Mouse (Mus musculus) E14TG2a.4 (cell line): ENCODE data around the gene Scyl1.

Source experiments
- H3K27me3 ChIP-seq: 2 replicates; pipeline ENCODE4 v1.6.1; 2014; ENCODE audit warnings: low read length, control low read depth; ENCODE audit not compliant: insufficient read depth
- H3K36me3 ChIP-seq: 2 replicates; pipeline ENCODE4 v1.6.1; 2014; ENCODE audit warnings: low read length, control low read depth; ENCODE audit not compliant: insufficient read depth
- H3K4me1 ChIP-seq: replicated peaks from 2 replicates; pipeline ENCODE4 v1.6.1; 2014; ENCODE audit warnings: low read depth, low read length, control low read depth
- H3K4me3 ChIP-seq: replicated peaks from 2 replicates; pipeline ENCODE4 v1.5.1; 2014; ENCODE audit warnings: mild to moderate bottlenecking, low read length
- H3K9me3 ChIP-seq: 2 replicates; pipeline ENCODE4 v1.6.1; 2014; ENCODE audit warnings: low read length, control low read depth
- CTCF ChIP-seq: conservative IDR thresholded peaks from 2 replicates; pipeline ENCODE4 v1.5.1; 2014; ENCODE audit warnings: low read length
- NANOG ChIP-seq: IDR thresholded peaks from 2 replicates; pipeline ENCODE4 v1.6.1; 2014; ENCODE audit warnings: borderline replicate concordance, low read length, mixed read lengths
- POU5F1 ChIP-seq: IDR thresholded peaks from 2 replicates; pipeline ENCODE4 v1.6.1; 2014; ENCODE audit warnings: low read length, borderline replicate concordance

The Scyl1 gene

DNA sequence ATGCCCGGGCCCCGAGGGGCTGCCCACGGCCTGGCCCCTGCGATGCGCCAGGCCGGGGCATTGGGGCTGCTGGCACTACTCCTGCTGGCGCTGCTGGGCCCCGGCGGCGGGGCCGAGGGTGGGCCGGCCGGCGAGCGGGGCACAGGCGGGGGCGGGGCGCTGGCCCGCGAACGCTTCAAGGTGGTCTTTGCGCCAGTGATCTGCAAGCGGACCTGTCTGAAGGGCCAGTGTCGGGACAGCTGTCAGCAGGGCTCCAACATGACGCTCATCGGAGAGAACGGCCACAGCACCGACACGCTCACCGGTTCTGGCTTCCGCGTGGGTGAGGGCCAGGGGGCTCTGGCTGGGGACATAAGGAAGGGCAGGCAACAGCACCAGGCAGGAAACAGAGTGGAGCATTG is 29.0 kb downstream of the Scyl1 start:
- peaks cover 52% of the 10 kb centered on the region for H3K4me1 ChIP-seq
- H3K27me3 ChIP-seq = peaks cover 78% of the 10 kb centered on the region
- peak overlapping the region; percentile 78 for H3K4me3 ChIP-seq
- TF ChIP-seq CTCF (no peak), NANOG (no peak), POU5F1 (no peak)
- no peaks in the 10 kb centered on the region for H3K36me3 ChIP-seq
- H3K9me3 ChIP-seq = no peaks in the 10 kb centered on the region

DNA sequence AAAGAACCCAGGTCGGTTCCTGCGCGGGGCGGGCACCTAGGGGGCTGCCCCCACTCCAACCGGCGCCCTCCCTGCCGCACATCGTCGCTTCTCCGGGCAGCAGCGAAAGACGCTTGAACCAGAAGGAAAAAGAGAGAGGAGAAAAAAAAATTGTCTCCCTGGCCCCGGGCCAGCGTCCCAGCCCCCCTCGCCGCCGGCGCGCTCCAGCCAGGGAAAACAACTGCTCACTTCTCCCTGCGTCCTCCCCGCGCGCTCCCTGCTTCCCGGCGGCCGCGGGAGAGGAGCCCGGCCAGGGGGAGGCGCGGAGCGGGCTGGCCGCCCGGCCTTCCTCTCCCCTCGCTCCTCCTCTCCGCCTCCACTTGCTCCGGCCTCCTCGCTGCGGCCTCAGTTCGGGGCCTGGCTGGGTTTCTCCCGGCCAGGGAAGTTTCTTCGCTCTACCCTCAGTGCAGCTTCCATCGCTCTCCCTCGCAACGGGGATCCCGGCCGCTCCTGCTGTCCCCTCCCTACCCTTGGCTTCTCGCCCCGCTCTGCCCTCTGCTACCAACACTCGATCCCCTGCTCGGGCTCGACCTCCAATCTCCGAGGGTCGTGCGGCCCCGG is 29.5 kb downstream of the Scyl1 start:
- H3K4me1 ChIP-seq = peaks cover 47% of the 10 kb centered on the region
- H3K9me3 ChIP-seq = no peaks in the 10 kb centered on the region
- H3K36me3 ChIP-seq = no peaks in the 10 kb centered on the region
- TF ChIP-seq NANOG = no peak
- no peak for TF ChIP-seq CTCF
- TF ChIP-seq POU5F1 = no peak
- peak overlapping the region; percentile 78 for H3K4me3 ChIP-seq
- H3K27me3 ChIP-seq = peaks cover 75% of the 10 kb centered on the region

DNA sequence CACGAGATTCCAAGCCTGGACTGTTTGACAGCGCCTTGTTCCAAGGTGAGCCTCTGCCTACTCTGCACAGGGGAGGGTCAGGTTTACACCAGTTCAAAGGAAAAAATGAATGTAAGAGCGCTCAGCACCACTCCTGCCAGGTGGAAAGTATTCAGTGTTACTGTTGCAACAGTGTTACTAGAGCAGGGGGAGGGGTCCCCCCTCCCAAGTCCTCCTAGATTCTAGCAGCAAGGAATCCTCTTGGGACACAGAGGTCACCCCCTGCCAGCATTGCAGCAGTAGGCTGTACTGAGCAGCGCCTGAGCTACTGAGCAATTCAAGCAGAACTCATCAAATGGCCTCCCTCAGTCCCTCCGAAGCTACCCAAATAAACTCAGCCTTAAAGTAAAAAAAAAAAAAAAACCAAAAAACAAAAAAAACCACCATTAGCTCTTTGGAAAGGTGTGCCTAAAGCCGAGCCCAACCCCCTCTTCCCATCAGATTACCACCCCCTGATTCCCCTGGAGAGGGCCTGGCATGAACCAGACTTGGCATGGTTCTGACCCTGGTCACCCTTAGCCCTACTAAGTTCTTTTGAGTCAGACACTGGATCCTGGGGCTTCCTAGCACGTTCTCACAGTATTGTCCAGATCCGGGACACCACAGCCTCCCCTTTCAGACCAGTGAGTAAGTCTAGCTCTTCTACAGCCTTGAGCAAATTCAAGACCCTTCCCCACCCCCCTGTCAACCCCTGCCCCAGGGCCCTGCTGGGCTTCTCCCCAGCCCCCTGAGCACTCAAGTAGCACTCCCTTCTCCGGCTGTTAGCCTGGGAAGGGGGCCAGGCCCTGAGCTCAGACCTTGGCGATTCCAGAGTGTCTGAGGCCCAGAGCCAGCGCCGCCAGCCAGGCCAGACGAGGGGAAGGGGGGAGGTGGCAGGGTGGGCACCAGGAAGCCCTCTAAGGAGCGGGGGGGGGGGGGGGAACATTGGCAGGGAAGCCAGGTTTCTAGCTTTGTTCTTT is 30.6 kb downstream of the Scyl1 start, which contains the start of gene Ltbp3:
Ltbp3 (plus strand) TSS at position 585 of the 998 bp plus-strand sequence.
- no peak for TF ChIP-seq CTCF

DNA sequence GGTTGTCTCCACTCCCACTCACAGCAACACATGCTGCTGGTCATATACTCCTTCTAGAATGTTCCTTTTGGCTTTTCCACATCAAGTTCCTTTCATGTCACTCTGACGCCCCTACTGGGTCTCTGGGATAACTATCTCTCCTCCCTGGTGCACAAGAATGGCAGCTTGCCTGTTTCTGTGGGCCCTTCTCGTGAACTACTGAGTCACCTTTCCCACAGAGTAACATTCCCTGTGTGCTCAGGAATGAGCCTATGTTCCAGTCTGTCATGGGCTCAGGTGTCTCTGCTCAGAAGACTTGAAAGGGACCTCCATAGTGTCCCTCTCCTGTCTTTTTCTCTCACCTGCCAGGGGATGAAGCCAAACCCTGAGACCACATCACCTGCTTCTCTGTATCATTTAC is 31.8 kb downstream of the Scyl1 start:
- TF ChIP-seq POU5F1 (no peak), CTCF (no peak), NANOG (no peak)
- Histone ChIP-seq H3K4me1 (peaks cover 30% of the 10 kb centered on the region), H3K4me3 (no peak overlapping the region), H3K36me3 (no peaks in the 10 kb centered on the region), H3K27me3 (peaks cover 64% of the 10 kb centered on the region), H3K9me3 (no peaks in the 10 kb centered on the region)

More for the DNA sequence above, 30.6 kb downstream of the Scyl1 start, which contains the start of gene Ltbp3:
- peaks cover 70% of the 10 kb centered on the region for H3K27me3 ChIP-seq
- no peaks in the 10 kb centered on the region for H3K36me3 ChIP-seq
- H3K9me3 ChIP-seq = no peaks in the 10 kb centered on the region
- H3K4me3 ChIP-seq = peak within 1 kb of the TSS; percentile 78
- peaks cover 37% of the 10 kb centered on the region for H3K4me1 ChIP-seq

DNA sequence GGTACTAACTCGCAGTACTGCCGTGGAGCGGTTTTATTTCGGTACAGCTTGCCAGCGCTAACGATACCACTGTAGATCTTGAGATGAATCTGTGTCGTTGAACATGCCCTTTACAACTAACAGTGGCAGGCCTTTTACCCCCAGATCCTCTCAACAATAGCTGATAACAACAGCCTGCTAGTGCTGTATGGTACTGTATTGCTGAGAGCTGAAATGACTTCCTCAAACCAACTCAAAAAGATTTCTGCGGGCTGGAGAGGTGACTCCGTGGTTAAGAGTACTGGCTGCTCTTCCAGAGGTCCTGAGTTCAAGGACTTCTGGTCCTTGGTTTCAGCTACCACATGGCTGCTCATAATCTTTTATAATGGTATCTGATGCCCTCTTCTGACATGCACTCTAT is 36.9 kb downstream of the Scyl1 start:
- TF ChIP-seq NANOG (no peak), POU5F1 (no peak), CTCF (no peak)
- Histone ChIP-seq H3K36me3 (peaks cover 16% of the 10 kb centered on the region), H3K9me3 (no peaks in the 10 kb centered on the region), H3K4me1 (peaks cover 30% of the 10 kb centered on the region), H3K27me3 (peaks cover 13% of the 10 kb centered on the region), H3K4me3 (no peak overlapping the region)

DNA sequence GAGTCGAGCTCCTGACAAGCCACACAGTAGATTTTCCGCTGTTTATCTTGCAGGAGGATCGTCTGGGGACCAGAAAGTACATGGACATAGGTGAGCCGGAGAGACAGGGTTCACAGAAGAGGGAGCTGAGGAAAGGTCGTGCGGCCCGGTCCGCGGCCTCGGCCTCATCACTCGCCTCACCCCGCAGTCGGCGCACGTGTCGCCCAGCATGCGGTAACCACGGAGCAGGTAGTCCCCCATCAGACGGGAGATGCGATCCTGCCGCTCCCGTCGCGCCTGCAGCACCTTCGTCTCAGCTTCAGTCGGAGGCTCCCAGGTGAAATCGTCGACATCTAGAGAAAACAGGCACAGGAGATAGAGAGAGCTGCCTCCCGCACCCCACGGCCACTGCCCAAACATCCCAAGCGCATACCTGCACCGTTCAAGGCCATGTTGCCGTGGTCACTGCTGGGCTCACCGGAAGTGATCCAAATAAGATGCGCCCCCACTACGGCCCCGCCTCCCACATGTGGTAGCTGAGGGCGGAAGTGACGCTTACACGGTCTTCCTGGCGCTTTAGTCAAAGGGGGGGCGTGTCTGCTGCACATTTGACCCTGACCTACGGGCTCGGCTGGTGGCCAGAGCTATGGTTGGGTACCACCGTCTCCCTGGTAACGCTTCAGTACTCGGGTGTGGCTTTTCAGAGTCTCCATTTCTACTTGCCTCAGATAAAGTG is 39.8 kb downstream of the Scyl1 start:
- peaks cover 26% of the 10 kb centered on the region for H3K27me3 ChIP-seq
- no peaks in the 10 kb centered on the region for H3K9me3 ChIP-seq
- H3K4me1 ChIP-seq = peaks cover 53% of the 10 kb centered on the region
- no peak for TF ChIP-seq POU5F1
- TF ChIP-seq NANOG = no peak
- no peak for TF ChIP-seq CTCF
- H3K4me3 ChIP-seq = peak overlapping the region; percentile 97
- peaks cover 22% of the 10 kb centered on the region for H3K36me3 ChIP-seq

DNA sequence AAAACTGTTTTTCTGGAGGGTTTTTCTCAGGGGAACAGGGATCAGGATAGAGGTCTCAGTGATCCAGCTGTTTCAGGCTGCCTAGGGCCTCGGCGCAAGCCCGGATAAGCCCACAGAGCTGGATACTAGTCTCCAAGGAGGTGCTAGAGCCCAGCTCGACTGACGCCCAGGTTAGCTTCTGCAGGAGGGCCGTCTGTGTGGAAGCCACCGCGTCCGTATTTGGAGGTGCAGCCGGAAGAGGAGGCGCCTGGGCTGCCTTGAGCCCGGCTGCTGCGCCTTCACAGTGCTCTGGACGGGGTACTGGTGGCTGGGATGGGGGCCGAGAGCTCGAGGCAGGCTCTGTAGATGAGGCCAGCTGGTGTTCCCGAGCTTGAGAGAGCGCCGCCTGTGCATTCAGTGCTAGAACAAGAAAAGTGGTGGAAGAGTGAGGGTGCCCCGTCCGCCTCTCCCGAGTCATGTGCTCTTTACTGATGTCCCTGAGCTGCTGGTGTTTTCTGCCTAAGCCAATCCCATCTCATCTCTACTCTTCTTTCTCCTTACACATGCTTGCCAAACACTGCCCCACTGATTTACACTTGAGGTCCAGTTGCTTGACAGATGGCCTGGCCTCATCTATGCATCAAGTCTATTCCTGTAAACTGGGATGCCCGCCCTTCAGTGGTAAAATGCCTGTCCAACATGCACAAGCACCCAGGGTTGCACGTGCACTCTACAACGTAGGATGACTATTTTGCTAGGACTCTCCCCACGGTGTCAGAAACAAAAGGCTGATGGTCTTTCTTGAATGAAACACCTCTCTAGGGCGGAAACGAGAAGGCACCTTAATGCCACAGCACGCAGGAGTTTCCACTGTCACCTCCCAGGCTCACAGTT is 40.7 kb downstream of the Scyl1 start:
- peaks cover 60% of the 10 kb centered on the region for H3K4me1 ChIP-seq
- no peaks in the 10 kb centered on the region for H3K9me3 ChIP-seq
- peaks cover 30% of the 10 kb centered on the region for H3K27me3 ChIP-seq
- peak overlapping the region; percentile 97 for H3K4me3 ChIP-seq
- H3K36me3 ChIP-seq = peaks cover 22% of the 10 kb centered on the region
- no peak for TF ChIP-seq POU5F1
- no peak for TF ChIP-seq CTCF
- TF ChIP-seq NANOG = no peak
